Mouse (Mus musculus) intestine, embryonic 14.5 days (tissue): ENCODE data around the gene Vill. TPM values are rescaled to one million over a fixed set of nuclear protein-coding genes. Genes with fewer than 3 reads are reported as not detected.

ENCODE experiments used
- ATAC-seq: fragments of 200-750 bp; cut with Nextera tagmentation; replicated peaks from 2 replicates; pipeline ENCODE4 v1.8.0; 2017; ENCODE audit warnings: low read depth, moderate number of reproducible peaks, moderate TSS enrichment, moderate library complexity; ENCODE audit not compliant: low FRiP score, low TSS enrichment
- DNase-seq: peaks from one replicate; pipeline ENCODE4 v3.0.0-alpha.2; 2018; ENCODE audit warnings: low spot score
- H3K27ac ChIP-seq: fragments of 300-500 bp; sonication (generic); 2 replicates; pipeline ENCODE4 v1.5.1; 2014; ENCODE audit warnings: low read depth, mild to moderate bottlenecking, control low read depth
- H3K27me3 ChIP-seq: fragments of 300-500 bp; sonication (generic); replicated peaks from 2 replicates; pipeline ENCODE4 v1.6.1; 2014; ENCODE audit warnings: low read length, control low read depth; ENCODE audit not compliant: control insufficient read depth, insufficient read depth
- H3K36me3 ChIP-seq: fragments of 300-500 bp; sonication (generic); 2 replicates; pipeline ENCODE4 v1.6.1; 2014; ENCODE audit warnings: low read length, control low read depth; ENCODE audit not compliant: control insufficient read depth, insufficient read depth
- H3K4me1 ChIP-seq: fragments of 300-500 bp; sonication (generic); replicated peaks from 2 replicates; pipeline ENCODE4 v1.6.1; 2014; ENCODE audit warnings: low read length, control low read depth, mixed read lengths; ENCODE audit not compliant: control insufficient read depth, insufficient read depth
- H3K4me2 ChIP-seq: fragments of 300-500 bp; sonication (generic); 2 replicates; pipeline ENCODE4 v1.6.1; 2014; ENCODE audit warnings: low read length
- H3K4me3 ChIP-seq: fragments of 300-500 bp; sonication (generic); 2 replicates; pipeline ENCODE4 v1.5.1; 2014; ENCODE audit warnings: low read depth, low read length, control low read depth, mixed read lengths
- H3K9ac ChIP-seq: fragments of 300-500 bp; sonication (generic); 2 replicates; pipeline ENCODE4 v1.6.1; 2014; ENCODE audit warnings: mild to moderate bottlenecking, low read length
- H3K9me3 ChIP-seq: fragments of 300-500 bp; sonication (generic); 2 replicates; pipeline ENCODE4 v1.6.1; 2016; ENCODE audit warnings: low read length, control low read depth; ENCODE audit not compliant: control insufficient read depth
- WGBS: fragments of 180-500 bp; shearing (Covaris S2); extraction: QIAGEN DNeasy Blood & Tissue Kit; methylation state at CpG from one replicate; pipeline ENCODE4 v1.1.7; 2014; 5-methylcytosine and 5-hydroxymethylcytosine counted together
- polyA plus RNA-seq: library from polyadenylated mRNA; unstranded; fragments of >200 nt; fragmentation: Nextera tagmentation; extraction: Ambion mirVana; gene quantifications from 2 replicates; pipeline ENCODE4 v1.2.1, GENCODE M21; 2014

Vill gene
- polyA plus RNA-seq, 1 experiment from 2014 or later: 27.4 TPM

DNA sequence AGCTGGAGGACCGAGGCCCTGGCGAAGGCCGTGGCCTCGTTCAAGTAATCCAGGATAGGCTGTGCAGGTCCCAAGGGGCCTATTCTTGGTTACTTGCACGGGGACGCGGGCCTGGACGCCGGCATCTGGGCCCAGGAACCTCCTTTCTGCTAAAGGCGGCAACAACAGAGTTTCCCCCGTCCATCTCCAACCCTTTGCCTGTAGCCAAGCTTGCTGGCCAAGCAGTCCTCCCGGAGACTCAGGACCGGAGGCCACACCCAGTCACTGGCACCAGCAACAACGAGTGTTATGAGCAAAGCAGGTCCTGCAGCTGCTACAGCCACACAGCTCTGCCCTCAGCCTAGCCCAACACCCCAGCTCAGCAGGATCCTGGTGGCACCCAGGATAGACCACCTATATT lies 20.8 kb upstream of the Vill start:
- WGBS: 85% methylated on average over 14 of the region's 14 CpGs
- Histone ChIP-seq H3K36me3 (peaks cover 40% of the 10 kb centered on the region), H3K4me1 (peaks cover 5% of the 10 kb centered on the region; the same call in 1 of the 2 replicates)

DNA sequence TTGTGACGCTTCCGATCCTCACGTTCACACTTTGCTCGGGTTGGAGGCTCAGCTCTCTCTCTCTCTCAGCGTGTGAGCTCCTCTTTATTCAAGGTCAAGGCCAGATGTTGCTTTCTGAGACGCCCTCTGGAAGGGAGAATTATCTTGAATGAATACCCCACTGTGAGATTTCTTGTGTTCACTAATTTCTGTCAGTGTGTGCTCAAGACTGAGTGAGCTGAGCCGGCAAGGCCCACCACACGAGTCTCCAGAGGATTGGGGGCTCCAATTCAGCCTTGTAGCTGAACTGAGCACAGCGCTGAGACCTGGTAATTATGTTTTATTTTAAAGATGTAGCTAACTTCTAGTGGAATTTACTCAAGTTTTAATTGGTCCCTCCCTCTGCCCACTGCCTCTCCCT lies 20.0 kb upstream of the Vill start:
- no peak for DNase-seq
- peaks cover 11% of the 10 kb centered on the region for H3K4me1 ChIP-seq
- H3K9ac ChIP-seq: no peak overlapping the region
- H3K27me3 ChIP-seq: no peaks in the 10 kb centered on the region
- no peak overlapping the region for H3K27ac ChIP-seq
- H3K4me3 ChIP-seq: no peak overlapping the region
- peaks cover 44% of the 10 kb centered on the region for H3K36me3 ChIP-seq
- no peak overlapping the region for H3K4me2 ChIP-seq
- WGBS: 71% methylated on average over 9 of the region's 9 CpGs
- no peak for ATAC-seq
- H3K9me3 ChIP-seq: no peaks in the 10 kb centered on the region

More for the DNA sequence above, 20.8 kb upstream of the Vill start:
- H3K27ac ChIP-seq: no peak overlapping the region
- no peak overlapping the region for H3K9ac ChIP-seq
- no peaks in the 10 kb centered on the region for H3K9me3 ChIP-seq
- ATAC-seq (no peak), DNase-seq (no peak)
- H3K4me2 ChIP-seq: no peak overlapping the region
- H3K27me3 ChIP-seq: no peaks in the 10 kb centered on the region
- H3K4me3 ChIP-seq: no peak overlapping the region

DNA sequence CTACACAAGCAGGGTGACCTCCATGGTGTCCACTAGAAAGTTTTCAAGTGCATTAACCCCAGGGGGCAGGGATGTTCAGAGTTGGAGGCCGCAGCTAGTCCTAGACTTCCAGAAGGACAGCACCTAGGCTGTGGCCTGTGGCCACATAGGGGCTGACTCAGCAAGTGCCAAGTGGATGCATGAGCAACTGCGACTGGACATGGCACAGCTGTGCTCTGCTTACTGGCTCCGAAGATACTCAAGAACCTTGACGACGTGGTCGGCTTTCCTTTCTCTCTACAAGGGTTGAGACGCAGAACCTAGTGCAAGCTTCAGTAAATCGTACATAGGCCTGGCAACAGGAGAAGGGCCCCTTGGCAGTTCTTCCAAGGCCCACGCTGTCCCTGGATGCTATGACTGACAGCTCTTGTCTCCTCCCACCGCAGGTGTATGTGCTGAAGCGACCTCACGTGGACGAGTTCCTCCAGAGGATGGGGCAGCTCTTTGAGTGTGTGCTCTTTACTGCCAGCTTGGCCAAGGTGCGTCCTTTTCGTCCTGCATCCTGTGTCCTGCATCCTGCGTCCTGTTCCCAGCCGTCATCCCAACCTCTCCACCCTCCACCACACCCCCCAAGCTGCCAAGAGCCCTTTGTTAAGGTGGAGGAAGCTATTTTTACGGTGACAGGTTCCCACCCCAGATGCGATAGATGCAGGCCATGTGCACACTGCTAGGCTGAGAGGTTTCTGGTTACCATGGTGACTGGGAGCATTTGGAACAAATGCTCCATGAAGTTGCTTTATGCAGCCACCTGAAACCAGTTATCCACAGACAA lies 19.3 kb upstream of the Vill start:
- Histone ChIP-seq H3K9ac (no peak overlapping the region), H3K27me3 (no peaks in the 10 kb centered on the region), H3K9me3 (no peaks in the 10 kb centered on the region), H3K4me1 (peaks cover 11% of the 10 kb centered on the region), H3K36me3 (peaks cover 44% of the 10 kb centered on the region), H3K4me3 (no peak overlapping the region), H3K4me2 (no peak overlapping the region), H3K27ac (no peak overlapping the region)
- 83% methylated on average over 19 of the region's 19 CpGs for WGBS
- no peak for ATAC-seq
- DNase-seq: no peak

DNA sequence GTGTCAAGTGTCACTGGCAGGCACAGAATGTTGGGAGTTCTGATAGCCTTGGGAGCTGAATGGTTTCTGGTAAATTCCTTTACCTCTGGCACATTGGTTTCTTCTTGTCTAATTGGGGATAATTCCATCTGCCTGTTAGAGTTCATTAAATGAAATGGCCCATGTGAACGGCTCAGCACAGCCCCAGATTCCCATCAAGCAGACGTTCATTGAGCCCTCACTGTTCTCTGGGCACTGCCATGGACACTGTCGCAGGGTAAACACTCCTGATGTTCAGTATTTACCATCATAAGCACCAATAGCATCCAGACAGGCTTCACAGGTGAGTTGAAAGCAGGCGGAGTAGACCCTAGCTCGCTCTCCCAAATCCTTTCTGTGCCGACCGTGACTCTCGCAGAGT lies 18.5 kb upstream of the Vill start:
- 91% methylated on average over 8 of the region's 8 CpGs for WGBS

DNA sequence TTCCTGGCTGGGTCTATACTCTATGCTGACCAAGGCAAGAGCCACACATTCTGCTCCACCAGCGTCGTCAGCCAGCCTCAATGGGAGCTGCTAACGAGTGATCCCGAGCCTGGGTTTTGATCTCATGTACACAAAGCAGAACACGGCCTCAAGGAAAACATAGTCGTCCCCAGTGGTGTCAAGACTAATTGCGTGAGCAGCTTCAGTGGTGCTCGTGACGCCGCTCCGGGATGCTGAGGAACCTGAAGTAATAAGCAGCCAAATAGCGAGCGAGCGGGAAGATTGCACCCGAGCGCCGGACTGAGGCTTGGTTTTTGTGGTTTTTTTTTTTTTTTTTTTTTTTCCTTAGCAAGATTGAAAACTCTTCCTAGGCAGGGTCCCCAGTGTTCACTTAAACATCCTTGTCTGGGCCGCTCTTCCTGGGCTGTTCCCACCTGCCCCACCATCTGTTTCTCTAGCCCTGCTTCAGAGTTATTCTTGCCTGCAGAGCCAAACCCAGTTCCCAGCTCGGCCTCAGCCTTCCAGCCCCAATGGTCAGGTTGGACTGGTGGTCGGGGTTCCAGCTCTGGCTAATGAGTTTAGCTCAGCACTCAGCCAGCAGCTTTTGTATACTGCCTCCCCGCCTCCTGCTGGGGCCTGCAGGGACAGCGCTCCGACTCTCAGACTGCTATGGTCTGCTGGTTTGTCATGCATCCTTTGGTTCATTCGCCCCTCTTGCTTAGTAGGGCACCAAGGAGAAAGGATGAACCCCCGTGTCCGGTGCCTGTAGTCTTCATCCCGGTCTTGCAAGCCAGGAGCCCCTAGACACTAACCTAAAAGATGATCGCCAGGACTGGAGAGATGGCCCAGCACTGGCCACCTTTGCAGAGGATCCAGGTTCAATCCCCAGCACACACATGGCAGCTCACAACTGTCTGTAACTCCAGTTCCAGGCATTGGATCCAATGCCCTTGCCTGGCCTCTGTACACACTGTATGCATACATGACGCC lies 17.6 kb upstream of the Vill start:
- no peak overlapping the region for H3K4me3 ChIP-seq
- DNase-seq (no peak), ATAC-seq (no peak)
- no peaks in the 10 kb centered on the region for H3K27me3 ChIP-seq
- no peaks in the 10 kb centered on the region for H3K9me3 ChIP-seq
- WGBS: 88% methylated on average over 29 of the region's 29 CpGs
- H3K9ac ChIP-seq: no peak overlapping the region
- no peak overlapping the region for H3K4me2 ChIP-seq
- H3K36me3 ChIP-seq: peaks cover 51% of the 10 kb centered on the region
- H3K27ac ChIP-seq: no peak overlapping the region
- peaks cover 11% of the 10 kb centered on the region for H3K4me1 ChIP-seq

More for the DNA sequence above, 18.5 kb upstream of the Vill start:
- ATAC-seq: no peak
- H3K4me3 ChIP-seq: no peak overlapping the region
- H3K9me3 ChIP-seq: no peaks in the 10 kb centered on the region
- peaks cover 11% of the 10 kb centered on the region for H3K4me1 ChIP-seq
- DNase-seq: no peak
- H3K9ac ChIP-seq: no peak overlapping the region
- H3K36me3 ChIP-seq: peaks cover 51% of the 10 kb centered on the region
- H3K27ac ChIP-seq: no peak overlapping the region
- H3K4me2 ChIP-seq: no peak overlapping the region
- H3K27me3 ChIP-seq: no peaks in the 10 kb centered on the region

DNA sequence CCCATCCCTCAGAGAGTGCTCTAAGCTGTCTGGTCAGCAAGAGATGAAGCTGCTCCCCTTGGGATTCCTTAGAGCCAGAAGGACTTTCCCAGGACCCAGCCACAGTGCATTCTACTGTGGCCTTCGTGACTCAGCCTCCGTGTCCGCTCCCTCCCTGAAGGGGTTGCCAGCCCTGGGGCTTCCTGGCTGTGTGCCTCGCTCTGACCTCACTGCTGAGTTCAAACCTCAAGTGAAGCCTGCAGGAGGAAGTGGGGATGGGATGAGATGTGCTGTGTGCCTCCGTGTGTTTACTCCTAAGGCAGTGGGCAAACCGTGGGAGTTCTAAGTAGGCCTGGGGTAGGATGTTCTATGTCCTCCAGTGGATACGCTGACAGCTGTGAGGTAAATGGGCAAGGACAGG lies 16.7 kb upstream of the Vill start:
- ATAC-seq: no peak
- Histone ChIP-seq H3K4me3 (no peak overlapping the region), H3K9ac (no peak overlapping the region), H3K4me2 (no peak overlapping the region), H3K4me1 (peaks cover 11% of the 10 kb centered on the region), H3K9me3 (no peaks in the 10 kb centered on the region), H3K27ac (no peak overlapping the region), H3K36me3 (peaks cover 49% of the 10 kb centered on the region), H3K27me3 (no peaks in the 10 kb centered on the region)
- WGBS: 39% methylated on average over 7 of the region's 7 CpGs
- no peak for DNase-seq

DNA sequence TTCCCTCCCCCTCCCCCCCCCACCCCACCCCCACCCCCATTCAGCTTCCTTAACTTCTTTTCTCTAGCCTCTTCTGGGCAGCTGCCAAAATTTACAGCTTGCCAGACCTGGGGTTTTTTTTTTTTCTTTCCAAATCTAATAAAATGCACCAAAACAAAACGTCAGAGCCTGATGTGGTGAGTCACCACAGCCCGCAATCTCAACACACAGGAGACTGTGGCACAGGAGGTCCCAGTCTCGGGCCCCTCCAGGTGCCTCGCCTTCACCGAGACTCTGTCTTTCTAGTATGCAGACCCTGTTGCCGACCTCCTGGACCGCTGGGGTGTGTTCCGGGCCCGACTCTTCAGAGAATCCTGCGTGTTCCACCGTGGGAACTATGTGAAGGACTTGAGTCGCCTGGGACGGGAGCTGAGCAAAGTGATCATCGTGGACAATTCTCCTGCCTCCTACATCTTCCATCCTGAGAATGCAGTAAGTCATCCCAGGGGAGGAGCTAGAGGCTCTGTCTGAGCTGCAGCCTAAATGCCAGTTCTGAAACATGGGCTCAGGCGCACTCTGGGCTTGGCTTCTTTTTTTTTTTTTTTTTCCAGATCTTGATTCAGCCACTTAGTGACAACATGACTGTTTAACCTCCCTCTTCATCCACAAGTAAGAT lies 15.4 kb upstream of the Vill start:
- no peak overlapping the region for H3K4me3 ChIP-seq
- no peak for DNase-seq
- H3K4me1 ChIP-seq: peaks cover 11% of the 10 kb centered on the region
- no peak overlapping the region for H3K9ac ChIP-seq
- H3K9me3 ChIP-seq: no peaks in the 10 kb centered on the region
- no peaks in the 10 kb centered on the region for H3K27me3 ChIP-seq
- WGBS: 61% methylated on average over 15 of the region's 15 CpGs
- no peak for ATAC-seq
- peaks cover 50% of the 10 kb centered on the region for H3K36me3 ChIP-seq
- H3K27ac ChIP-seq: peak overlapping the region; percentile 29; the same call in 1 of the 2 replicates
- no peak overlapping the region for H3K4me2 ChIP-seq

DNA sequence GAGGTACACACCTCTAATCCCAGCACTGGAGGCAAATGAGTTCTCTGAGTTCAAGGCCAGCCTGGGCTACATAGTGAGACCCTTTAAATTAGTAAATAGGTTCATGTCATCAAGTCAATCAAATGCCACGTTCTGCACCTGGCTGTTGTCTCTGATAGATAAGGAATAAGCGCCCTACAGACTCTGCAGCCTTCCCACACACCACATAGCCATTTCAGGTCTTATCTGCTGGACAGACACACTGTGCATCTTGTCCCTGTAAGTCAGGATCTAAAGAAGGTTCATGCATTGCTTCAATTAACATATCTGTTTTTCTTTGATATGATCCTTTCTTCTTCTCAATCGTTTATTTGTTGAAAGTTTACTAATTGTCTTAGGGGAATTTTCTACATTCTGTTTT lies 14.0 kb upstream of the Vill start:
- H3K4me2 ChIP-seq: no peak overlapping the region
- H3K9me3 ChIP-seq: no peaks in the 10 kb centered on the region
- DNase-seq (no peak), ATAC-seq (no peak)
- H3K4me3 ChIP-seq: no peak overlapping the region
- H3K4me1 ChIP-seq: peaks cover 11% of the 10 kb centered on the region
- WGBS: 88% methylated on average over 3 of the region's 3 CpGs
- no peak overlapping the region for H3K27ac ChIP-seq
- H3K27me3 ChIP-seq: no peaks in the 10 kb centered on the region
- H3K36me3 ChIP-seq: peaks cover 47% of the 10 kb centered on the region
- no peak overlapping the region for H3K9ac ChIP-seq
